Mouse (Mus musculus): ENCODE measurements around the gene BC025920.
"Not testable (repeated sequence)": the region's sequence is repeated elsewhere in the genome, so short reads cannot be mapped to it uniquely, and the experiment has no call there.

BC025920 gene

GRCm38 (mm10) chr10:81641978-81642647 is 36.0 kb downstream of the BC025920 start:
- intact Hi-C loops (cut with DNase I) = no loop called here

DNA sequence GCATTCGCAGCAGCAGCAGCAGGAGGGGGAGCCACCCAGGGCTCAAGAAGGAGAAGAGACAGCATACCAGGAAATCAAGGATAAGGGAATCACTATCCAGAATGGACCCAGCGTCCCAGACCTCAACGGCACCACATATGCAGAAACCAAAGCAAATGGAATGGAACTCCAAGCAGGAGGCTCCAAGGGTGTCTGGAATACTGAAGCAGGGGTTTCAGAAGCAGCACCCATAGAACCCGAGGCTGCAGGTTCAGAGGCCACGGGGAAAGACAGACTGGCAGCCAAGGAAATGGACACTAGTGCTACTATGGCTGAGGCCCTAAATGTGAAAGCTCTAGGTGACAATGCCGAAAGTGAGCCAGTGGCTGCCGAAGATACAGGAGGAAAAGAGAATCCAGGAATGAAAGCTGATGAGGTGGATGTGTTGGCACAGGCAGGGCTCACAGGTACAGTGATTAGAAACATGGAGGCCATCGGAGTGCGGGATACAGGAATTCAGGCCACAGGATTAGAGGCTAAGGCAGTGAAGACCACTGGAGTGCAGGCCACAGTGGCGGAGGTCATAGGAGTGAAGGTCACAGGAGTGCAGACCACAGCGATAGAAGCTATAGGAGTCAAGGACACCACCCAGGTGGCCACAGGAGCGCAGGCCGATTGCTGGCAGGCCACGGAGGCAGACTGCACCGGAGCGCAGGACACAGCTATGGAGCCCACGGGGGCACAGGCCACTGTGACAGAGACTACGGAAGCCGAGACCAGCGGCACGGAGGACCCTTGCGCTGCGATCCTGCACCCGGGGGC is 36.8 kb downstream of the BC025920 start:
- intact Hi-C loops (cut with DNase I) = no loop called here

- intact Hi-C loops (cut with DNase I) = no loop called here
These were observed 37.5 kb downstream of the BC025920 start for GRCm38 (mm10) chr10:81643449-81644055.

- intact Hi-C loops (cut with DNase I) = no loop called here
These were observed 38.1 kb downstream of the BC025920 start for GRCm38 (mm10) chr10:81644162-81644561.

- intact Hi-C loops (cut with DNase I) = no loop called here
These were observed 38.6 kb downstream of the BC025920 start for GRCm38 (mm10) chr10:81644716-81645115.

DNA sequence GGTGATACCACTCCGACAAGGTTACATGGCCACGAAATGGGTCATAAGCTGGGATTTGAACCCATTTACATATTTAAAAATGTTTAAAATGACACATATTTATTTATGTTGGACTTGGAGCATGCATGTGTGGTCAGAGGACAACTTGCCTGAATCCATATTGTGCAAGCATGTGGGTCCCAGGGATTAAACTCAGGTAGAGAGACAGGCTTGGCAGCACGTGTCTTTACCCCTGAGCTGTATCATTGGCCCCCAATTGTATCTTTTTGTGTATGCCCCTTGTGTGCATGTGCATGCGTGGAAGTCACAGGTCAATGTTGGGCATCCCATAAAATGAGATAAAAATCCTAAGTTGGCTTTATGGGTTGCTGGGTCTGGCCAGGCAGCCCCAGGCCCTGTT is 39.3 kb downstream of the BC025920 start:
- intact Hi-C loops (cut with DNase I) = no loop called here

DNA sequence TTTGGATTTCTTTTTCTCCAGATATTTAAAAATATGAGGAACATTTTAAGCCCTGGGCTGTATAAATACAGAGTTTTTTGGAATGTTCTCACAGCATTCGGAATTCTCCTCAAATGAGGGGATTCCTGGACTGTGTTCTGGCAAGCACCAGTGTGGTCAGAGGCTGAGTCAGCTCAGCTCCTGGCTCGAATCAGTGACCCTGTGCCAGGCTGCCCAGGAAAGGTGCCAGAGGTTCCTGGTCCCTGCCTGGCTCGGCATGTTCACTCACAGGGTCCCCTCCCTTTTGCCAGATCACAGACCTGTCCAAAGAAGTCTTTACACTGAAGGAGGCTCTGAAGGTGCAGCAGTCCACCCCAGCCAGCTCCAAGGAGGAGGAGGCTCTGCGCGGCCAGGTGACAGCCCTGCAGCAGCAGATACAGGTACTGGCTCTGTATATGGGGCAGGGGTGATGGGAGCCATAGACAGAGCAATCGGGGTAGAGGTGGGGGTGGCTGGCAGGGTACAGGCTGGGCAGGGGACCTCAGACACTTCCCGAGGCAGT is 40.0 kb downstream of the BC025920 start:
- intact Hi-C loops (cut with DNase I) = no loop called here

GRCm38 (mm10) chr10:81648803-81649775 is 43.0 kb downstream of the BC025920 start, which contains the start of gene Gm10778:
Gene Gm10778 (plus strand): TSS chr10:81649059.
- intact Hi-C loops (cut with DNase I) = not testable (repeated sequence)

DNA sequence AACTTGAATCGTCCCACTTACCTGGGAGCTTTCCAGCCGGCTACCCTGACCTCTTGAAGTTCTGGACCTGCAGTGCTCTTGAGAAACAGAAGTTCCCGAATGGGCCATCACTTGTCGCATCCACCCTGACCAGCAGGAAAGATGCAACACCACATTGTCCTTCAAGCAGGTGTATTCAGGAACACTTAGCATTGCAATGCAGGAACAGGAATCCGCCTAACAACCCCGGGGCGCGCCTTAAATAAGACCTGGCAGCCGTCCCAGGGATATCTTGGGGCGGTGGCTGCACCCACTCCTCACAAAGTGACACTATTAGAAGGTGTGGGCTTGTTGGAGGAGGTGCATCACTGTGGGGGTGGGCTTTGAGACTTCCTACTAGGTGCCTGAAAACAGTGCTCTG is 49.1 kb downstream of the BC025920 start:
- intact Hi-C loops (cut with DNase I) = no loop called here

GRCm38 (mm10) chr10:81656174-81656573 is 50.1 kb downstream of the BC025920 start:
- intact Hi-C loops (cut with DNase I) = no loop called here
